Mouse (Mus musculus) adrenal gland, postnatal 14 days (tissue): ENCODE measurements around the gene Nol10. TPM values are rescaled to one million over a fixed set of nuclear protein-coding genes. Genes with fewer than 3 reads are reported as not detected.
A peak's percentile ranks its signal among the peaks of the same experiment; 100 is the strongest.
"Not testable (repeated sequence)": the region's sequence is repeated elsewhere in the genome, so short reads cannot be mapped to it uniquely, and the experiment has no call there.

Source experiments
- DNase-seq: peaks from one replicate; pipeline ENCODE4 v3.0.0; 2021; ENCODE audit warnings: mixed read lengths
- microRNA-seq, 2 experiments: library from miRNA; unstranded; fragments of <30 nt; microRNA quantifications; one replicate each; pipeline ENCODE4 v1.2.0; 2021
- total RNA-seq: library from RNA; stranded (reverse); gene quantifications from 2 replicates; pipeline ENCODE4 v1.2.3, GENCODE M21; 2021

Gene Nol10
- total RNA-seq, 1 experiment from 2014 or later = 15.2 TPM

DNA sequence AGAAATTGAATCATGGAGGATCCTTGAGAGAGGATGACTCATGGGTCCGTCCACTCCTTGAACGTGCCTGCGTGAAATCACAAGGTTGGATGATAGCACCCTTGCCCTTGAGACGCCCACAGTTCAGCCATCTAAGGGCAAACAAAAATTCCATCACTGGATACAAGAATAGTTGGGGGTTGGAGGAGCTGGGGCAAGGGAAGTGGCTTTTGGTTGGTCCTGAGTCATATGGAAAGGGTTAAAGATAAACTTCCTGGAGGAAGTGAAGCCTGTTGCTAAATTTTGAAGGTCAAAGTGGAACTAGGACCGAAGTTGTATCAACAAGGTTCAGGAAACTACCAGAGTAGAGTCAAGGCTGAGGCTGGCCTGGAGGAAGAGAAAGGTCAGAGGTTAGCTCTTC lies 106.8 kb downstream of the Nol10 start:
- DNase-seq = peak; percentile 57

DNA sequence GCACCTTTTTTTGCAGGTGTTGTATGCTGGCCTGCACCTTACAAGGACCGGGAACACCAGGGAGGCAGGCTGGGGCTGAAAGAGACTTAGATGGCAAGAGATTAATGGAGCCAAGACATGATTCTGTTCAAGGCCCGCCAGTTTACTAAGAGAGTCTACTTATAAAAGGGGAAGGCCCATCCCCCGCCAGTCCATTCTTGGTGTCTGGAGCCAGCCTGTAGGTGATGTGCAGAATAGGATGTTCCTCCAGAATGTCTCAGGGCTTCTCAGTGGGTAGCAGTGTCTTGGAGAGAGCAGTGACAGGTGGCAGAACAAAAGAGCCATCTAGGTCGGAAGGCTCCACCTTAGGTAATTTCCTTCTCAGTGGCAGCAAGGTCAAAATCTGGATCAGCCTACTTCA lies 111.0 kb downstream of the Nol10 start:
- not testable (repeated sequence) for DNase-seq

DNA sequence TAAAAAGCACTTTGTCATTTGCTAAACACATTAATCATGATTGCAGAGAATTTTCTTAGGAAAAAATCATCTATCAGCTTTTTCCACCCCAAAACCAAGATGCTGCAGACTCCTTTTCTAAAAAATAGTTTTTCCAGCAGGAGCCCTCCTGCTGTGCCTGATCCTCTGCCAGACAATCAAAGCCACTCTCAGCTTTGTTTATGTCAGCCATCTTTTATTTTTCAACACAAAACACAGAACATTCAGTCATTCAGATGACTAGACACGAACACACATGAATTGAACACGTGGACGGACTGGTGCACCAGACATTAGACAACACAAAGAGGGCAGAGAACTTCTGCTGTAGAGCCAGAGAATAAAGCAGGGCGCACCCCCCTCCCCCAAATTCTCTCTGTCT lies 115.4 kb downstream of the Nol10 start:
- no peak for DNase-seq

DNA sequence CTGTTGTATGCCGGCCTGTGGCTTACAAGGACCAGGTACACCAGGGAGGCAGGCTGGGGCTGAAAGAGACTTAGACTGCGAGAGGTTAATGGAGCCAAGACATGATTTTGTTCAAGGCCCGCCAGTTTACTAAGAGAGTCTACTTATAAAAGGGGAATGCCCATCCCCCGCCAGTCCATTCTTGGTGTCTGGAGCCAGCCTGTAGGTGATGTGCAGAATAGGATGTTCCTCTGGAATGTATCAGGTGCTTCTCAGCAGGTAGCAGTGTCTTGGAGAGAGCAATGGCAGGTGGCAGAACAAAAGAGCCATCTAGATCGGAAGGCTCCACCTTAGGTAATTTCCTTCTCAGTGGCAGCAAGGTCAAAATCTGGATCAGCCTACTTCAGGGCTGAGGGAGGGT lies 116.3 kb downstream of the Nol10 start:
- not testable (repeated sequence) for DNase-seq

DNA sequence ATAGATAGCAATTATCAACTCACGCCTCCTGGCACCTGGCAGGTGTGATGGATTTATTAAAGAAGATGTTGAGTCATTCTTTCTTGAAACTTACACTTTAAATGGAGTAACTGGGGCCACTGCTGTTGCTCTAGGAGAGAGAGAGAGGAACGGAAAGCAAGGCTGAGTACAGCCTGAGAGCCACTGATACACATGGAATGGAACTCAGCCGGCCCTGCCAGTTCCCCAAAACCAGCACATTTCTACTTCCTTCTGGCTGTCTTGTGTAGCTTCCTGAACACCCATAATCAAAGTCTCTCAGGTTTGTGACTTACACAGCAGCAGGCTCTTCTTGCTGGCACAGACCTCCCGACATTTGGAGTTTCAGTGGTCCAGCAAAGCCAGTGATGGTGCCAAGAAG lies 118.5 kb downstream of the Nol10 start:
- DNase-seq = no peak

DNA sequence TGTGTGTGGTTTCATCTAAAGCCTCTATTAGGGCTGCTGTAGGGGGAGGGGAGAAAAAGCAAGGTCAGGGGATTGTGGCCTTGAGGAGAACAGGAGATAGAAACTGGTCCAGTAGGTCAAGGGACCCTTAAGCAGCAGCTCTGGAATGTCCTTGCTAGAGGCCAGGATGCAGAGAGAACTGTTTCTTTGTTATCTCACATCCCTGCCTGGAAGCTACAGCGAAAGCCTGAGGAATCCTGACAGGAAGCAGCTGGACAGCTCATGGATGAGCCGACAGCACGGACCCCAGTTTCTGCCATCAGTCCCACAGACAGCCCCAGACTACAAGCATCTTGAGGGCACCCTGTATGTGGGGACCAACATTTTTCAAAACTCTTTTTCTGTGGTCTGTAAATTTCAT lies 120.1 kb downstream of the Nol10 start:
- peak; percentile 34 for DNase-seq

DNA sequence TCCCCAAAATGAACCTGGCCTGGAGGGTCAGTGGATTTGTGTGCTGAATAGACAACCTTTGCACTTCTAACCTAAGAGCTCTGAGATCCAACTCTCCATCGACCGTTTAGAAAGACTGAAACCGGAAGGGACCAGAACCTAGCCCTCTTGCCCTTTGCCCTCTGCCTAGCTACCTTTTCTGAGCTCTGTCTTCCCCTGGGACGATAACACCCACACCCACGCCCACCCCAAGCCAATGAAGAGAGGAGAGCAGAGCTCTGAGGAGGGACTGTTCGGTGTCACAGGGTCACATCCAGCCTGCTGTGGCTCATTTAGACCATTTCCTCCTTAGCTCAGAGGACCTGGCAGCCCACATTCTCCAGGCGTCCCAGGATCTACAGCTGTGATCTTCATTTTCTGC lies 121.6 kb downstream of the Nol10 start:
- DNase-seq = no peak

DNA sequence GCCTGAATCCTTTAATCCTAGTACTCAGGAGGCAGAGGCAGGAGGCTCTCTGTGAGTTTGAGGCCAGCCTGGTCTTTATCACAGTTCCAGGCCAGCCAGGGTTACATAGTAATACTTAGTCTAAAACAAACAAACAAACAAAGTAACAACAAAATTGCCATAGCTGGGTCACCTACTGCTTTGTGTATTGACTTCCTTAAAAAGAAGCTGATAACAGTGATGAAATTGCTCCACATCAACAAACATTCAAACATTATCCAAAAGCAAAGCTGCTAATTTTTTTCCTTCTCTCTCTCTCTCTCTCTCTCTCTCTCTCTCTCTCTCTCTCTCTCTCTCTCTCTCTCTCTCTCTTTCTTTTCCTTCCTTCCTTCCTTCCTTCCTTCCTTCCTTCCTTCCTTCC lies 122.3 kb downstream of the Nol10 start:
- not testable (repeated sequence) for DNase-seq

DNA sequence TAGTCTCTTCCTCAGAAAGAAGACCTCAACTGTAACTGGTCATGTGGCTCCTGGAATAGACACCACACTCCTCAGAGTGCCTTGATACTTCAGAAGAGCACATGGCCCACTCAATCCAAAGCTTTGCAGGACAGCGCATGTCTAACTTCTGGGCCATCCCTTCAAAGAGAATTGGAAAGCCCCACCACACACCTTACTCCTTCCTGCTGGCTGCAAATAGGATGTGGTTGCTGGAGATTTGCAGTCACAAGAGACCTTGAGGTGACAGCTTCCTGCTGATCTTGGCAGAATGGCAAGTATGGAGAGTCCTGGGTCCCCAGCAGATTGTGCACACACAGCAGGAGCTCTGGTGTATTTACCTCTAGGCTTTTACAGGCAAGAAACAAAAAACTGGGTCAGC lies 123.1 kb downstream of the Nol10 start:
- peak; percentile 66 for DNase-seq

DNA sequence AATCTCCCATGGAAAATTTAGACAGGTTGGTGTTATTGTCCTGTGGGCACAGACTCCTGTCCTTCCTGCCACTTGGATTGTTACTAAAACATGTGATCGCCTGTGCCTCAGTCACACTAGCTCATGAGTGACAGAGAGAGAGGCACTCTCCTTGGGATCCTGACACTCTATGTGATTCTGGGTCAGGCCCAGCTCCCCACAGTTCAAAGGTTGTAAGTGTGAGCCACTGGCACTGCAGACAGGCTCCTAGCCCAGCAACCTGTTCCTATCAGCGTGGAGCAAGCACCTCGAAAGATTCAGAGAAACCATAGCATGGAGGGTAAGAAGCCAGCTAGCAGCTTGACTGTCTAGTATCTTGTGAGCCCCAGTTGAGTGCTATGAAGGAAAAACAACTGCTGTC lies 124.9 kb downstream of the Nol10 start:
- no peak for DNase-seq

DNA sequence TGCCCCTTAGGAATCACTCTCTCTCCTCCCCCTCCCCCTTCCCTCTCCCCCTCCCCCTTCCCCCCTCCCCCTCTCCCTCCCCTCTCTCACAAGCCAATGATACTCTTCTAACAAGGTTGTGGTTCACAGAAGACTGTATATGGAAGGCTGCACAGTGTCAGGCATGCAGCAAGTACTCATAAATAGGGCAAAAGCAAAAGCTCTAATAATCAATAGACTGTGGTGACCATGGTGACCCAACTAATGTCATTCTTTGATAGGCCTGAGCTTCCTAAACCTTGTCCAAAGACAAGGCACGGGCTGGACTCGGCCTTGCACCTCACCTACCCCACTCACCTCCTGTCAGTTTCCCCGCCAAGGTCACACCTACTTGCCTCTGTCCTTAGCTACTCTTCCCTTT lies 125.6 kb downstream of the Nol10 start:
- DNase-seq = no peak

DNA sequence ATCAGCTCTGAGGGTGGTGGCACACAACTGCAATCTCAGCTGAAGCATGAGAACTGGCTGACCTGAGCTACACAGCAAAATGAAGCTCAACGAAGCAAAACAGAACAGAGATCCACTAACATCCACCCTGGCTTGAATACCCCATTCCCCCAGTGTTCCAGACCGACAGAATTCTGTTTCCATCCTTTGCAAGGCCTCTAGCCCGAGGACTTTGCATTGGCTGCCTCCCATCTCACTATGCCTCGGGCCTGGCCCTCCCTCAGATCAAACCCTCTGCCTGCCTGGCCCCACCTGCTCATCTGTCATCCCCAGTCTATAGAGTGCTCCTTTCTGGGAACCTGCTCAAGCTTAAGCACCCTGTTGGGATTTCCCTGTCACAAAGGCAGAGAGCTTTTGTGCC lies 126.4 kb downstream of the Nol10 start:
- DNase-seq = no peak

DNA sequence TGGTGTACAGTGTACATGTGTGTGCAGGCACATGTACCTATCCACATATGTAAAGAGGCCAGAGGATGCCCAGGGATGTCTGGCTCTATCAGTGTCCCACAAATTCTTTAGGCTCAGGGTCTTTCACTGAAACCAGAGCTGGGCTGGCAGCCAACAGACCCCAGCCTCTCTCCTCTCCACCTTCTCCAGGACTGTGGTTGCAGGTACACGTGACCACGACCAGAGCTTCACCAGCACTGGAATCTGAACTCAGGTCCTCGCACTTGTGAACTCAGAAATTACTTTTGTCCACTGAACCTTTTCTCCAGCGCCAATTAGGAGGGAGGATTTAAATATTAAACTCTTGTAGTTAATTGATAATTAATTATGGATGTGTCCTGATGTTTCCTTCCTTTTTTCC lies 126.9 kb downstream of the Nol10 start:
- DNase-seq = no peak

DNA sequence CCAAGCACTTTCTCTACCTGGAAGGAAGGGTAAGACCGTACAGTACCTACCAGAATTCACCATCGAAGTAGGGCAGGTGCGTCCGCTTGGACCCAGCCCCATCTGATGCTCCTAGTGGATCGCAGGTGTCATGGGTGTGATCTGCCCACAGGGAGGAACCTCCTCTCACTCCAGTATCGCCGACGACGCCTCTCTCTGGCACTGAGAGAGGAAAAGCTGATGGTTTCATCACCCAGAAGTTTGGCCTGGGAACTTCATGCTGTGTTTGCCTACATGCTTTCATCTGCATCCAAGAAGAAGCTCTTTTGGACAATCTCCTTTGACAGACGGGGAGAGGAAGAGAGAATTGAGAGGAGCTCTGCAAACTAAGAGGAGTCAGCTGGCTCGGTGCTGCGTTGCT lies 129.9 kb downstream of the Nol10 start:
- no peak for DNase-seq

DNA sequence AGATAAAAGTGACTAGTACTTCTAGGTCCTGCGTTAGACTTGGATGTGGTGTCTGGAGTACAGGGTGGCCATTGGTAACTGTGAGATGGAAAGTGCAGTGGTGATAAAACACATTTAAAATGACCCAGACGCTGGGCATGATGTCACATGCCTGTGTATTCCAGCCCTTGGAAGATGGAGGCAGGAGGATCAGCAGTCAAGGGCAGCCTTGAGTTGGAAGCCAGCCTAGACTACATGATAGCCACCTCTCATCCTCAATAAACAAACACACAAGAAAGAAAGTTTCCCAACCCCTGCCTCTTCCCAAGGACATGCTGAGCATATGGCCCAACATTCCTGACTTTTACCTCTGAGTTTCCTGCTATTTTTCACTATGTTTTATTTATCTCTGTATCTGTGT lies 130.6 kb downstream of the Nol10 start:
- DNase-seq = peak; percentile 38

Small RNA genes within 50 kb of the gene (microRNA-seq; reads per million reads assigned to microRNA genes)
- 2.7 to 5.5 reads per million in 2 experiments for gene Mir3066

Other genes starting within 250 kb of the Nol10 start
- 0.23 and 0.30 TPM in 2 replicates for gene Kcnf1, start 171.6 kb upstream of the Nol10 start, total RNA-seq
- gene Pdia6, start 81.9 kb upstream of the Nol10 start, total RNA-seq = 165 and 173 TPM in 2 replicates
- 1.6 and 3.6 TPM in 2 replicates for gene Atp6v1c2, start 19.1 kb upstream of the Nol10 start, total RNA-seq
- gene Odc1, start 196.3 kb downstream of the Nol10 start, total RNA-seq = 246 and 273 TPM in 2 replicates